Mouse (Mus musculus) C2C12 (cell line): ENCODE data around the gene Ppif.

Experiments used
- CEBPB ChIP-seq: IDR thresholded peaks from one replicate; pipeline ENCODE4 v1.6.1; 2011; ENCODE audit warnings: low read depth, mild to moderate bottlenecking, control low read depth, moderate library complexity
- CTCF ChIP-seq: IDR thresholded peaks from one replicate; pipeline ENCODE4 v1.5.1; 2011; ENCODE audit not compliant: control insufficient read depth, insufficient read depth, insufficient read length
- FOSL1 ChIP-seq: IDR thresholded peaks from one replicate; pipeline ENCODE4 v1.8.0; 2011; ENCODE audit warnings: mild to moderate bottlenecking, low read length; ENCODE audit not compliant: poor library complexity, insufficient read depth, severe bottlenecking
- MAX ChIP-seq: IDR thresholded peaks from one replicate; pipeline ENCODE4 v1.6.1; 2011; ENCODE audit warnings: mild to moderate bottlenecking, control low read depth
- MYOD1 ChIP-seq: IDR thresholded peaks from one replicate; pipeline ENCODE4 v1.6.1; 2011; ENCODE audit warnings: low read depth; ENCODE audit not compliant: control insufficient read depth, insufficient read length
- MYOG ChIP-seq: IDR thresholded peaks from one replicate; pipeline ENCODE4 v1.6.1; 2011; ENCODE audit not compliant: control insufficient read depth, insufficient read length; ENCODE audit errors: extremely low read depth
- USF1 ChIP-seq: IDR thresholded peaks from one replicate; pipeline ENCODE4 v1.6.1; 2011; ENCODE audit warnings: low read depth, mild to moderate bottlenecking, control low read depth, moderate library complexity

- TF ChIP-seq CTCF, result no peak
- TF ChIP-seq USF1, result no peak
- no peak for TF ChIP-seq MAX
- TF ChIP-seq CEBPB, result no peak
- no peak for TF ChIP-seq MYOG
- no peak for TF ChIP-seq FOSL1
- TF ChIP-seq MYOD1, result no peak
Measured at GRCm38 (mm10) chr14:25660661-25661060, 33.3 kb upstream of the Ppif start.
